Mouse (Mus musculus): Measurements from ENCODE around the gene Sesn3. TPM values are rescaled to one million over a fixed set of nuclear protein-coding genes. Genes with fewer than 3 reads are reported as not detected.
"Not testable (repeated sequence)": the region's sequence is repeated elsewhere in the genome, so short reads cannot be mapped to it uniquely, and the experiment has no call there.

Gene Sesn3
- total and polyA plus RNA-seq, 3 experiments, result 3.9 to 14.3 (median 4.6) TPM

DNA sequence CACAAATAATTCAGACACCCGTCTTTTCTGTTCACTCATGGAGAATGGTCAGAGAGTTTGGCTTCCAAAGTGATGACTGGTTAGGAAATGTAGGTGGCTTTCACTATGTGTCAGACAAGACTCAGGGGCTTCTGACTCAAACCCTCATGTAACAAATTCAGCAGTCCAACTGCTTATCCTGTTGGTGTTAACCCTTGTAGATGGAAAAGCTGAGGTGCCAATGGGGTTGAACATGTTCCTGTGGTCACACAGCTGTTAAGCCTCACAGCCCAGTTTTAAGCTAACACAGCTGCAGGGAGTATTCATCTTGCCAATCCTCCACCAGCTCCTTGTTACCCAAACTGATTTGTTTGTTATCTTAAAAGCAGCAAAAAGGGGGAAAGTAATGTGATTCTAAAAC, 33.9 kb upstream of the Sesn3 start:
- peaks cover 0 to 38% of the 10 kb centered on the region in 2 experiments; a peak in 2 of 4 replicates for H3K4me1 ChIP-seq (ENCODE audit: control insufficient read depth in 1 of 2, insufficient read depth in 2 of 2)
- TF ChIP-seq MAX (IDR thresholded peaks at IDR 0.05; ENCODE audit: low read length) (0 out of 2 replicates have a peak, but pooled peaks have one; percentile 15), EP300 (IDR thresholded peaks at IDR 0.05; ENCODE audit: low read length) (peak; percentile 72), MEF2A (IDR thresholded peaks at IDR 0.05; ENCODE audit: borderline replicate concordance, low read depth, low read length) (0 out of 2 replicates have a peak, but pooled peaks have one; percentile 17), BHLHE40 (IDR thresholded peaks at IDR 0.05; ENCODE audit: low read depth, low read length) (0 out of 2 replicates have a peak, but pooled peaks have one; percentile 32), ETS1 (conservative IDR thresholded peaks at IDR 0.05; ENCODE audit: low read depth, low read length) (peak; percentile 83), JUND (conservative IDR thresholded peaks at IDR 0.05; ENCODE audit: low read depth, low read length) (peak; percentile 30; the same call in 1 of the 2 replicates), MAFK (IDR thresholded peaks at IDR 0.05; ENCODE audit: insufficient replicate concordance, low read length) (0 out of 2 replicates have a peak, but pooled peaks have one; percentile 44), IRF4 (IDR thresholded peaks at IDR 0.05; ENCODE audit: low read depth, low read length) (peak; percentile 41; the same call in 1 of the 2 replicates), TCF12 (IDR thresholded peaks at IDR 0.05; ENCODE audit: low read depth, low read length) (peak; percentile 30; the same call in 1 of the 2 replicates)
- H3K4me3 ChIP-seq (replicated peaks in 1 of 3; ENCODE audit: low read depth in 2 of 3, low read length in 2 of 3, poor library complexity in 1 of 3); H3K9me3 ChIP-seq (replicated peaks; ENCODE audit: low read length); H3K9ac ChIP-seq (ENCODE audit: insufficient read depth, low read depth); H3K79me2 ChIP-seq (replicated peaks; ENCODE audit: control insufficient read depth, extremely low read depth, insufficient read depth, poor library complexity, severe bottlenecking); H3K4me2 ChIP-seq (ENCODE audit: insufficient read depth, low read depth, poor library complexity, severe bottlenecking); H3K27ac ChIP-seq (ENCODE audit: insufficient read depth, low read depth); dilution Hi-C loops (cut with MboI; ENCODE audit: extremely low pct_ligation_motif_present, extremely low pct_unique_long_range_greater_than_20kb, low sequenced_read_pairs); H3K36me3 ChIP-seq (replicated peaks in 1 of 2; ENCODE audit: control insufficient read depth in 1 of 2, insufficient read depth in 1 of 2, low read length in 1 of 2); in situ Hi-C loops (cut with MboI; ENCODE audit: low pct_ligation_motif_present, low pct_unique_long_range_greater_than_20kb, low sequenced_read_pairs); H3K27me3 ChIP-seq (replicated peaks): not testable (repeated sequence)
- DNase-seq (ENCODE audit: extremely low read depth), result peak; percentile 42

DNA sequence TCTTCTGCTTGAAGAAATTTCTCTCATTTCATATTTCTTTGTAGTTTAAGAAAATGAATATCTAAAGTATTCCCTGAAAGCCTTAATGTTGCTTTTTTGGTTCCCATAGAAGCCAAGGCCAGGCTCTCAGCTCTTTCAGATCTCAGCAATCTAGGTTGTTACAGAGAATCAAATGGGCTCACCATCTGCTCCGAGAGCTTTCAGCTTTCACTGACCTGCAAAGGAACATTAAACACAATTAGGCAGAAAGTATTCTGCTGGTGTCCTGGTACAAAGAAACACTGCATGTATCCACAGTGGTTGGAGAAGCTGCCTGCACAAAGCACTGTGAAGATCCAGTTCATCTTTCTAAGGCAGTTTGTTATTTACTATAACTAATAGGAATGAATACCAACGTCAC, 32.6 kb upstream of the Sesn3 start:
- no peaks in the 10 kb centered on the region for H3K27me3 ChIP-seq (replicated peaks)
- TF ChIP-seq ZC3H11A (IDR thresholded peaks at IDR 0.05; ENCODE audit: low read depth, low read length), result no peak
- no peak for TF ChIP-seq USF2 (conservative IDR thresholded peaks at IDR 0.05; ENCODE audit: low read depth, low read length)
- TF ChIP-seq MAZ (IDR thresholded peaks at IDR 0.05; ENCODE audit: low read depth, low read length), result no peak
- no peak for TF ChIP-seq TCF12 (IDR thresholded peaks at IDR 0.05; ENCODE audit: low read depth, low read length)
- H3K9ac ChIP-seq (ENCODE audit: insufficient read depth, low read depth), result no peak overlapping the region
- H3K4me3 ChIP-seq (replicated peaks in 1 of 3; ENCODE audit: low read depth in 2 of 3, low read length in 2 of 3, poor library complexity in 1 of 3), result no peak overlapping the region
- peaks cover 0 to 41% of the 10 kb centered on the region in 2 experiments; a peak in 2 of 4 replicates for H3K4me1 ChIP-seq (ENCODE audit: control insufficient read depth in 1 of 2, insufficient read depth in 2 of 2)
- DNase-seq (ENCODE audit: extremely low read depth), result no peak
- no peak overlapping the region for H3K4me2 ChIP-seq (ENCODE audit: insufficient read depth, low read depth, poor library complexity, severe bottlenecking)
- H3K79me2 ChIP-seq (replicated peaks; ENCODE audit: control insufficient read depth, extremely low read depth, insufficient read depth, poor library complexity, severe bottlenecking), result no peaks in the 10 kb centered on the region
- H3K36me3 ChIP-seq (replicated peaks in 1 of 2; ENCODE audit: control insufficient read depth in 1 of 2, insufficient read depth in 1 of 2, low read length in 1 of 2), result no peaks in the 10 kb centered on the region
- no peak overlapping the region for H3K27ac ChIP-seq (ENCODE audit: insufficient read depth, low read depth)
- in situ Hi-C loops (cut with MboI; ENCODE audit: low pct_ligation_motif_present, low pct_unique_long_range_greater_than_20kb, low sequenced_read_pairs) (no loop called here), dilution Hi-C loops (cut with MboI; ENCODE audit: extremely low pct_ligation_motif_present, extremely low pct_unique_long_range_greater_than_20kb, low sequenced_read_pairs) (no loop called here)
- no peaks in the 10 kb centered on the region for H3K9me3 ChIP-seq (replicated peaks; ENCODE audit: low read length)

DNA sequence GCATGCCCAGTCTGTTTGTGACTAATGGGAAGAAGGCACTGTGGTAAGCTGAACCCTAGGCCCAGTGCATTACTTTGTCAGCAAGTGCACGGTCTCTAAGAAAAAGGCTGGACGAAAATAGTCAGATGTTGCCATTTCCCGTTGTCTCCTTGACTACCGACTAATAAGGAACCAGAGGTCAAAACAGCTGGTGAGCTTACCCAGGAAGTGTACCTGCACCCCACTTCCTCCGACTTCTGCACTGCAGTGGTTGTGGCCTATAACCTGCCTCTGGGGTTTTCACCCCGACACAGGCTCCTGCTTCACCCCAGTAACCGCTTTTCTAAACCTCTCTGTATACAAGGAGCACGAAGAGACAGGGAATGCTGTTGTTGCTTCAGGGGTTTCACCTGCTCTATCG, 30.3 kb upstream of the Sesn3 start:
- no peak overlapping the region for H3K27ac ChIP-seq (ENCODE audit: insufficient read depth, low read depth)
- H3K36me3 ChIP-seq (replicated peaks in 1 of 2; ENCODE audit: control insufficient read depth in 1 of 2, insufficient read depth in 1 of 2, low read length in 1 of 2), result no peaks in the 10 kb centered on the region
- peaks cover 3 to 54% of the 10 kb centered on the region in 2 experiments for H3K4me1 ChIP-seq (ENCODE audit: control insufficient read depth in 1 of 2, insufficient read depth in 2 of 2)
- no peak overlapping the region for H3K9ac ChIP-seq (ENCODE audit: insufficient read depth, low read depth)
- H3K79me2 ChIP-seq (replicated peaks; ENCODE audit: control insufficient read depth, extremely low read depth, insufficient read depth, poor library complexity, severe bottlenecking), result no peaks in the 10 kb centered on the region
- H3K27me3 ChIP-seq (replicated peaks), result no peaks in the 10 kb centered on the region
- no peak overlapping the region for H3K4me3 ChIP-seq (replicated peaks in 1 of 3; ENCODE audit: low read depth in 2 of 3, low read length in 2 of 3, poor library complexity in 1 of 3)
- H3K9me3 ChIP-seq (replicated peaks; ENCODE audit: low read length), result no peaks in the 10 kb centered on the region
- TF ChIP-seq CHD1 (IDR thresholded peaks at IDR 0.05; ENCODE audit: low read depth, low read length) (no peak), ELF1 (IDR thresholded peaks at IDR 0.05; ENCODE audit: low read depth, low read length) (peak; percentile 15; the same call in 1 of the 2 replicates)
- DNase-seq (ENCODE audit: extremely low read depth), result peak; percentile 42
- H3K4me2 ChIP-seq (ENCODE audit: insufficient read depth, low read depth, poor library complexity, severe bottlenecking), result no peak overlapping the region
- in situ Hi-C loops (cut with MboI; ENCODE audit: low pct_ligation_motif_present, low pct_unique_long_range_greater_than_20kb, low sequenced_read_pairs), result no loop called here
- dilution Hi-C loops (cut with MboI; ENCODE audit: extremely low pct_ligation_motif_present, extremely low pct_unique_long_range_greater_than_20kb, low sequenced_read_pairs), result no loop called here

Measured in CH12.LX (cell line).